Mouse (Mus musculus) layer of hippocampus, adult 2 months (tissue): ENCODE data around the gene Hpcal1. TPM values are rescaled to one million over a fixed set of nuclear protein-coding genes. Genes with fewer than 3 reads are reported as not detected.

Experiments
- DNase-seq, 2 experiments: peaks; one replicate each; pipeline ENCODE4 v3.0.0; 2022; ENCODE audit warnings: low spot score in 2 of 2
- H3K27ac ChIP-seq: fragments of 200-600 bp; 2 replicates; pipeline ENCODE4 v1.8.1; 2022
- H3K4me3 ChIP-seq: fragments of 200-600 bp; 2 replicates; pipeline ENCODE4 v1.8.1; 2022; ENCODE audit warnings: mild to moderate bottlenecking
- CTCF ChIP-seq: fragments of 200-600 bp; conservative IDR thresholded peaks from 2 replicates; pipeline ENCODE4 v1.8.1; 2022; ENCODE audit warnings: antibody characterized with exemption, mild to moderate bottlenecking, moderate library complexity
- total RNA-seq, 2 experiments: library from RNA; stranded (reverse); gene quantifications; 2 replicates each; pipeline ENCODE4 v1.2.3; 2021

The Hpcal1 gene
- total RNA-seq, 2 experiments from 2014 or later, result 54.3 to 64.6 TPM

- no peak for DNase-seq
- H3K27ac ChIP-seq, result peak overlapping the region; percentile 47; the same call in 1 of the 2 replicates
- TF ChIP-seq CTCF, result no peak
- H3K4me3 ChIP-seq, result no peak overlapping the region
Measured at GRCm38 (mm10) chr12:17726576-17727320, 36.1 kb downstream of the Hpcal1 start.

GRCm38 (mm10) chr12:17727676-17728339 is 37.2 kb downstream of the Hpcal1 start:
- no peak for TF ChIP-seq CTCF
- no peak for DNase-seq
- Histone ChIP-seq H3K27ac (peak overlapping the region; percentile 47; the same call in 1 of the 2 replicates), H3K4me3 (no peak overlapping the region)

GRCm38 (mm10) chr12:17729211-17729900 is 38.7 kb downstream of the Hpcal1 start:
- no peak overlapping the region for H3K4me3 ChIP-seq
- no peak for TF ChIP-seq CTCF
- DNase-seq, result no peak
- peak overlapping the region; percentile 32 for H3K27ac ChIP-seq

GRCm38 (mm10) chr12:17732006-17732405 is 41.4 kb downstream of the Hpcal1 start:
- TF ChIP-seq CTCF, result no peak
- Histone ChIP-seq H3K4me3 (no peak overlapping the region), H3K27ac (no peak overlapping the region)
- no peak for DNase-seq

- no peak for TF ChIP-seq CTCF
Measured at GRCm38 (mm10) chr12:17732546-17732945, 41.9 kb downstream of the Hpcal1 start.

GRCm38 (mm10) chr12:17733114-17733904 is 42.7 kb downstream of the Hpcal1 start:
- H3K27ac ChIP-seq, result no peak overlapping the region
- no peak overlapping the region for H3K4me3 ChIP-seq
- TF ChIP-seq CTCF, result no peak
- no peak for DNase-seq

More at GRCm38 (mm10) chr12:17732546-17732945, 41.9 kb downstream of the Hpcal1 start:
- Histone ChIP-seq H3K4me3 (no peak overlapping the region), H3K27ac (no peak overlapping the region)
- no peak for DNase-seq

- H3K27ac ChIP-seq, result no peak overlapping the region
- no peak overlapping the region for H3K4me3 ChIP-seq
- no peak for TF ChIP-seq CTCF
- no peak for DNase-seq
Measured at GRCm38 (mm10) chr12:17736396-17736795, 45.7 kb downstream of the Hpcal1 start.

- no peak for DNase-seq
- Histone ChIP-seq H3K27ac (no peak overlapping the region), H3K4me3 (no peak overlapping the region)
- no peak for TF ChIP-seq CTCF
Measured at GRCm38 (mm10) chr12:17736859-17737577, 46.4 kb downstream of the Hpcal1 start.

- DNase-seq, result no peak
- H3K27ac ChIP-seq, result no peak overlapping the region
- TF ChIP-seq CTCF, result no peak
- H3K4me3 ChIP-seq, result no peak overlapping the region
Measured at GRCm38 (mm10) chr12:17737808-17738207, 47.2 kb downstream of the Hpcal1 start.

GRCm38 (mm10) chr12:17738473-17738872 is 47.8 kb downstream of the Hpcal1 start:
- DNase-seq, result no peak
- TF ChIP-seq CTCF, result no peak
- Histone ChIP-seq H3K27ac (no peak overlapping the region), H3K4me3 (no peak overlapping the region)

- DNase-seq, result no peak
Measured at GRCm38 (mm10) chr12:17740226-17740625, 49.6 kb downstream of the Hpcal1 start.

More at GRCm38 (mm10) chr12:17740226-17740625, 49.6 kb downstream of the Hpcal1 start:
- TF ChIP-seq CTCF, result no peak
- no peak overlapping the region for H3K27ac ChIP-seq
- H3K4me3 ChIP-seq, result no peak overlapping the region
